Mouse (Mus musculus) kidney, embryonic 15.5 days (tissue): ENCODE data around the gene Zfp575. TPM values are rescaled to one million over a fixed set of nuclear protein-coding genes. Genes with fewer than 3 reads are reported as not detected.

Experiments used
- ATAC-seq: fragments of 200-750 bp; cut with Nextera tagmentation; replicated peaks from 2 replicates; pipeline ENCODE4 v1.8.0; 2017; ENCODE audit warnings: moderate TSS enrichment; ENCODE audit not compliant: low FRiP score
- H3K27ac ChIP-seq: fragments of 300-500 bp; sonication (generic); 2 replicates; pipeline ENCODE4 v1.5.1; 2015; ENCODE audit warnings: mild to moderate bottlenecking, inconsistent platforms
- H3K27me3 ChIP-seq: fragments of 300-500 bp; sonication (generic); 2 replicates; pipeline ENCODE4 v1.6.1; 2015; ENCODE audit warnings: inconsistent platforms
- H3K36me3 ChIP-seq: fragments of 300-500 bp; sonication (generic); 2 replicates; pipeline ENCODE4 v1.6.1; 2015; ENCODE audit warnings: inconsistent platforms
- H3K4me1 ChIP-seq: fragments of 300-500 bp; sonication (generic); 2 replicates; pipeline ENCODE4 v1.6.1; 2015; ENCODE audit warnings: inconsistent platforms
- H3K4me2 ChIP-seq: fragments of 300-500 bp; sonication (generic); 2 replicates; pipeline ENCODE4 v1.6.1; 2015; ENCODE audit warnings: moderate library complexity, mild to moderate bottlenecking, inconsistent platforms
- H3K4me3 ChIP-seq: fragments of 300-500 bp; sonication (generic); replicated peaks from 2 replicates; pipeline ENCODE4 v1.5.1; 2015; ENCODE audit warnings: mild to moderate bottlenecking, inconsistent platforms
- H3K9ac ChIP-seq: fragments of 300-500 bp; sonication (generic); 2 replicates; pipeline ENCODE4 v1.6.1; 2015; ENCODE audit warnings: mild to moderate bottlenecking, inconsistent platforms
- H3K9me3 ChIP-seq: fragments of 300-500 bp; sonication (generic); replicated peaks from 2 replicates; pipeline ENCODE4 v1.6.1; 2016; ENCODE audit warnings: inconsistent platforms
- WGBS: fragments of 180-500 bp; shearing (Covaris S2); methylation state at CpG from one replicate; pipeline ENCODE4 v1.1.7; 2015; ENCODE audit warnings: mixed read lengths; 5-methylcytosine and 5-hydroxymethylcytosine counted together
- polyA plus RNA-seq: library from polyadenylated mRNA; unstranded; fragments of >200 nt; fragmentation: Nextera tagmentation; extraction: Ambion mirVana; gene quantifications from 2 replicates; pipeline ENCODE4 v1.2.1, GENCODE M21; 2015

Gene Zfp575
- polyA plus RNA-seq, 1 experiment from 2014 or later: 5.5 TPM

- ATAC-seq: no peak
- Histone ChIP-seq H3K9ac (no peak overlapping the region), H3K36me3 (0 out of 2 replicates have a peak, but pooled peaks cover 7% of the 10 kb centered on the region), H3K4me1 (peaks cover 1% of the 10 kb centered on the region), H3K4me3 (no peak overlapping the region), H3K9me3 (no peaks in the 10 kb centered on the region; the same call in 1 of the 2 replicates), H3K4me2 (no peak overlapping the region), H3K27ac (no peak overlapping the region), H3K27me3 (peaks cover 9% of the 10 kb centered on the region)
- WGBS: 79% methylated on average over 8 of the region's 8 CpGs
Measured at GRCm38 (mm10) chr7:24617763-24618162, 30.3 kb upstream of the Zfp575 start.

GRCm38 (mm10) chr7:24614816-24615215 is 27.4 kb upstream of the Zfp575 start:
- no peak overlapping the region for H3K4me2 ChIP-seq
- H3K27ac ChIP-seq: no peak overlapping the region
- no peak overlapping the region for H3K4me3 ChIP-seq
- H3K36me3 ChIP-seq: no peaks in the 10 kb centered on the region
- H3K27me3 ChIP-seq: peaks cover 38% of the 10 kb centered on the region
- WGBS: 79% methylated on average over 13 of the region's 13 CpGs
- no peaks in the 10 kb centered on the region for H3K9me3 ChIP-seq
- peaks cover 24% of the 10 kb centered on the region for H3K4me1 ChIP-seq
- no peak for ATAC-seq
- no peak overlapping the region for H3K9ac ChIP-seq

- Histone ChIP-seq H3K4me1 (peaks cover 24% of the 10 kb centered on the region), H3K27ac (no peak overlapping the region), H3K9ac (no peak overlapping the region), H3K36me3 (0 out of 2 replicates have a peak, but pooled peaks cover 4% of the 10 kb centered on the region), H3K4me3 (peak overlapping the region; percentile 57), H3K4me2 (peak overlapping the region; percentile 92), H3K9me3 (no peaks in the 10 kb centered on the region), H3K27me3 (peaks cover 48% of the 10 kb centered on the region)
- no peak for ATAC-seq
- WGBS: 1% methylated on average over 27 of the region's 27 CpGs
Measured at GRCm38 (mm10) chr7:24612308-24612910, 25.0 kb upstream of the Zfp575 start.

- Histone ChIP-seq H3K36me3 (0 out of 2 replicates have a peak, but pooled peaks cover 4% of the 10 kb centered on the region), H3K27ac (no peak overlapping the region), H3K4me3 (peak overlapping the region; percentile 57), H3K9ac (peak overlapping the region; percentile 36; the same call in 1 of the 2 replicates), H3K9me3 (no peaks in the 10 kb centered on the region), H3K27me3 (peaks cover 48% of the 10 kb centered on the region), H3K4me1 (peaks cover 24% of the 10 kb centered on the region), H3K4me2 (peak overlapping the region; percentile 92)
- ATAC-seq: no peak
- whole genome bisulfite sequencing: 15% methylated on average over 7 of the region's 7 CpGs
Measured at GRCm38 (mm10) chr7:24611709-24612108, 24.3 kb upstream of the Zfp575 start.

GRCm38 (mm10) chr7:24610879-24611494 is 23.5 kb upstream of the Zfp575 start:
- Histone ChIP-seq H3K9ac (peak overlapping the region; percentile 41), H3K4me2 (peak overlapping the region; percentile 92), H3K36me3 (0 out of 2 replicates have a peak, but pooled peaks cover 4% of the 10 kb centered on the region), H3K4me3 (peak overlapping the region; percentile 57), H3K27ac (peak overlapping the region; percentile 43; the same call in 1 of the 2 replicates), H3K4me1 (peaks cover 24% of the 10 kb centered on the region), H3K27me3 (peaks cover 48% of the 10 kb centered on the region), H3K9me3 (no peaks in the 10 kb centered on the region)
- WGBS: under 1% methylated on average over 36 of the region's 36 CpGs
- peak; percentile 71 for ATAC-seq

GRCm38 (mm10) chr7:24610144-24610878 is 22.9 kb upstream of the Zfp575 start, which contains the start of gene Phldb3:
Gene Phldb3 (plus strand): TSS chr7:24610763.
- 2% methylated on average over 27 of the region's 27 CpGs for WGBS
- peaks cover 24% of the 10 kb centered on the region for H3K4me1 ChIP-seq
- H3K27ac ChIP-seq: peak within 1 kb of the TSS; percentile 43; the same call in 1 of the 2 replicates
- H3K27me3 ChIP-seq: peaks cover 48% of the 10 kb centered on the region
- H3K9me3 ChIP-seq: no peaks in the 10 kb centered on the region
- ATAC-seq: peak; percentile 73
- 0 out of 2 replicates have a peak, but pooled peaks cover 4% of the 10 kb centered on the region for H3K36me3 ChIP-seq
- peak within 1 kb of the TSS; percentile 57 for H3K4me3 ChIP-seq
- H3K4me2 ChIP-seq: peak within 1 kb of the TSS; percentile 92
- H3K9ac ChIP-seq: peak within 1 kb of the TSS; percentile 41

GRCm38 (mm10) chr7:24608561-24608960 is 21.1 kb upstream of the Zfp575 start:
- no peak for ATAC-seq
- Histone ChIP-seq H3K9ac (no peak overlapping the region), H3K4me1 (peaks cover 24% of the 10 kb centered on the region), H3K27me3 (peaks cover 47% of the 10 kb centered on the region), H3K9me3 (no peaks in the 10 kb centered on the region), H3K27ac (no peak overlapping the region), H3K36me3 (peaks cover 10% of the 10 kb centered on the region), H3K4me2 (no peak overlapping the region), H3K4me3 (no peak overlapping the region)
- WGBS: 76% methylated on average over 8 of the region's 8 CpGs

- ATAC-seq: peak; percentile 64
- WGBS: 55% methylated on average over 6 of the region's 6 CpGs
- H3K4me2 ChIP-seq: no peak overlapping the region
- peaks cover 41% of the 10 kb centered on the region for H3K27me3 ChIP-seq
- H3K9me3 ChIP-seq: no peaks in the 10 kb centered on the region
- H3K9ac ChIP-seq: no peak overlapping the region
- no peak overlapping the region for H3K27ac ChIP-seq
- H3K4me3 ChIP-seq: no peak overlapping the region
- peaks cover 10% of the 10 kb centered on the region for H3K36me3 ChIP-seq
- peaks cover 24% of the 10 kb centered on the region for H3K4me1 ChIP-seq
Measured at GRCm38 (mm10) chr7:24608017-24608416, 20.6 kb upstream of the Zfp575 start.

GRCm38 (mm10) chr7:24606046-24606445 is 18.6 kb upstream of the Zfp575 start:
- no peak overlapping the region for H3K9ac ChIP-seq
- peaks cover 10% of the 10 kb centered on the region for H3K36me3 ChIP-seq
- H3K27ac ChIP-seq: no peak overlapping the region
- 83% methylated on average over 7 of the region's 7 CpGs for WGBS
- no peak for ATAC-seq
- H3K27me3 ChIP-seq: peaks cover 23% of the 10 kb centered on the region
- no peak overlapping the region for H3K4me3 ChIP-seq
- no peak overlapping the region for H3K4me2 ChIP-seq
- no peaks in the 10 kb centered on the region for H3K9me3 ChIP-seq
- H3K4me1 ChIP-seq: peaks cover 12% of the 10 kb centered on the region

GRCm38 (mm10) chr7:24605561-24605960 is 18.1 kb upstream of the Zfp575 start:
- Histone ChIP-seq H3K4me2 (no peak overlapping the region), H3K36me3 (peaks cover 10% of the 10 kb centered on the region), H3K9me3 (no peaks in the 10 kb centered on the region), H3K27ac (no peak overlapping the region), H3K27me3 (peaks cover 18% of the 10 kb centered on the region), H3K4me3 (no peak overlapping the region), H3K4me1 (peaks cover 8% of the 10 kb centered on the region), H3K9ac (no peak overlapping the region)
- 90% methylated on average over 7 of the region's 7 CpGs for WGBS
- ATAC-seq: no peak

GRCm38 (mm10) chr7:24600941-24601597 is 13.6 kb upstream of the Zfp575 start:
- peak; percentile 91 for ATAC-seq
- H3K27ac ChIP-seq: no peak overlapping the region

More at GRCm38 (mm10) chr7:24600941-24601597, 13.6 kb upstream of the Zfp575 start:
- Histone ChIP-seq H3K27me3 (no peaks in the 10 kb centered on the region), H3K4me1 (peaks cover 2% of the 10 kb centered on the region; the same call in 1 of the 2 replicates), H3K9ac (no peak overlapping the region; the same call in 1 of the 2 replicates), H3K36me3 (peaks cover 6% of the 10 kb centered on the region), H3K9me3 (no peaks in the 10 kb centered on the region), H3K4me3 (0 out of 2 replicates have a peak overlapping the region, but pooled peaks have one; percentile 6), H3K4me2 (peak overlapping the region; percentile 41)
- WGBS: 5% methylated on average over 13 of the region's 13 CpGs
